Mouse (Mus musculus): ENCODE results near the gene Rin1. TPM values are rescaled to one million over a fixed set of nuclear protein-coding genes. Genes with fewer than 3 reads are reported as not detected.

Gene Rin1
- total and polyA plus RNA-seq, 2 experiments: 0.09 to 0.78 TPM

DNA sequence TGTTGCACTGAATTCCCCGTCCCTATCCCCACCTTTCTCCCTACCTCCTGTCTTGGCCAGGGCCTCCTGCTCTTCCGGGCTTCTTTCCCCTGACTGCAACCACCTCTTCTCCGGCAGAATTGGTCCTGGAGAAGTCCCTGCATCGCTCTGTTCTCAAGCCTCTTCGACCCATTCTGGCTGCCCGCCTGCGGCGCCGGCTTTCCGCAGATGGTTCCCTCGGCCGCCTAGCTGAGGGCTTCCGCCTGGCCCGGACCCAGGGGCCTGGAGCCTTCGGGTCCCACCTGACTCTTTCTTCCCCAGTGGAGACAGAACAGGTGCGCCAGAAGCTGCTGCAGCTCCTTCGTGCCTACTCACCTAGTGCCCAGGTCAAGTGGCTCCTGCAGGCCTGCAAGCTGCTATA lies 2.6 kb downstream of the Rin1 start:
- no peak overlapping the region for H3K4me3 ChIP-seq (ENCODE audit: insufficient read depth, low read depth, low read length)
- no peaks in the 10 kb centered on the region for H3K79me2 ChIP-seq (ENCODE audit: control insufficient read depth, insufficient read depth, low read length)

DNA sequence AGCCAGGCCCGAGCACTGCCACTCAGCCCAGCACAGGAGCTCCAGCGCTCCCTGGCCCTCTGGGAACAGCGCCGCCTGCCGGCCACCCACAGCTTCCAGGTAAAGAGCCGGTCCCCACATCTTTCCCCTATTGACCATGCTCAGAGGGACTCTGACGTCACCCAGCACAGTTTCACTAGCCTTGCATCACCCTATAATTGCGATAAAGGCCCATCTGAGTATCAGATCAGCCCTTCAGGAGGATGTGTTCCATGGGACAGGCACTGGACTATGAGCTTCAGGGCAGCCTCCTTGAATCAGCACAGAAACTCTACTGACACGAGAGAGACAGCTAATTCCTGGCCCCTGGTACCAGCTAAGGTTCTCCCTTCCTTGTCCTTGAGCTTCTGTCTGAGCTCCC lies 3.6 kb downstream of the Rin1 start:
- no peak overlapping the region for H3K4me3 ChIP-seq (ENCODE audit: insufficient read depth, low read depth, low read length)
- no peaks in the 10 kb centered on the region for H3K4me1 ChIP-seq (ENCODE audit: control insufficient read depth, insufficient read depth, low read length)
- H3K79me2 ChIP-seq (ENCODE audit: control insufficient read depth, insufficient read depth, low read length): no peaks in the 10 kb centered on the region
- H3K36me3 ChIP-seq (ENCODE audit: control insufficient read depth, insufficient read depth, low read length): no peaks in the 10 kb centered on the region
- no peak overlapping the region for H3K27ac ChIP-seq (replicated peaks; ENCODE audit: insufficient read depth, low read depth, low read length)
- H3K27me3 ChIP-seq (ENCODE audit: control insufficient read depth, insufficient read depth, low read length): no peaks in the 10 kb centered on the region
- DNase-seq (ENCODE audit: extremely low read depth, low read depth, low spot score): peak; percentile 16
- 18% methylated on average over 9 of the region's 9 CpGs for WGBS
- TF ChIP-seq CTCF (IDR thresholded peaks at IDR 0.05; ENCODE audit: low read depth, low read length) (peak; percentile 85), POLR2A (IDR thresholded peaks at IDR 0.05; ENCODE audit: extremely low read depth, insufficient read depth, low read length) (no peak)
- no peak overlapping the region for H3K9ac ChIP-seq (ENCODE audit: low read depth, low read length)

More for the DNA sequence above, 2.6 kb downstream of the Rin1 start:
- 85% methylated on average over 17 of the region's 17 CpGs for WGBS
- DNase-seq (ENCODE audit: extremely low read depth, low read depth, low spot score): no peak
- H3K4me1 ChIP-seq (ENCODE audit: control insufficient read depth, insufficient read depth, low read length): no peaks in the 10 kb centered on the region
- no peak for TF ChIP-seq CTCF (IDR thresholded peaks at IDR 0.05; ENCODE audit: low read depth, low read length)
- no peak for TF ChIP-seq POLR2A (IDR thresholded peaks at IDR 0.05; ENCODE audit: extremely low read depth, insufficient read depth, low read length)
- H3K27me3 ChIP-seq (ENCODE audit: control insufficient read depth, insufficient read depth, low read length): no peaks in the 10 kb centered on the region
- H3K27ac ChIP-seq (replicated peaks; ENCODE audit: insufficient read depth, low read depth, low read length): no peak overlapping the region
- H3K36me3 ChIP-seq (ENCODE audit: control insufficient read depth, insufficient read depth, low read length): no peaks in the 10 kb centered on the region
- H3K9ac ChIP-seq (ENCODE audit: low read depth, low read length): no peak overlapping the region

DNA sequence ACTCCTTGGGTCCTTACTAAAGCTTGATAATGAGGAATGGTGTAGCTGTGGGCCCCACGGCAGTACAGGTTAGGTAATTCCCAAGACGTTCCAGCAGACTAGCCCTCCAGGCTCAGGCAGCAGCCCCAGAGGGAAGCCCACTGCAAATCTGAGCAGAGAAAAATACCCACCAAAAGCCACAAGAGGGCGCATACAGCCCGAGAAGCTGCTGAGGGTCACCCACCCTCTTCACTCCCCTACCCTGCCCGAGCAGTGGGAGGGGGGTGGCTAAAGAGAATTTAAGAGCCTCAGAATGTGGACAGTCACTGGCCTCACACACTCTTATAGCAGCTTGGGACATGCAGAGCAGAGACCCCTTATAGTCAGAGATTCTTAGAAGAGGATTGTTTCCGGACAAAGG lies 6.0 kb downstream of the Rin1 start:
- DNase-seq (ENCODE audit: extremely low read depth, low read depth, low spot score): no peak
- H3K27me3 ChIP-seq (ENCODE audit: control insufficient read depth, insufficient read depth, low read length): no peaks in the 10 kb centered on the region
- TF ChIP-seq POLR2A (IDR thresholded peaks at IDR 0.05; ENCODE audit: extremely low read depth, insufficient read depth, low read length): no peak
- peak; percentile 68 for TF ChIP-seq CTCF (IDR thresholded peaks at IDR 0.05; ENCODE audit: low read depth, low read length)

DNA sequence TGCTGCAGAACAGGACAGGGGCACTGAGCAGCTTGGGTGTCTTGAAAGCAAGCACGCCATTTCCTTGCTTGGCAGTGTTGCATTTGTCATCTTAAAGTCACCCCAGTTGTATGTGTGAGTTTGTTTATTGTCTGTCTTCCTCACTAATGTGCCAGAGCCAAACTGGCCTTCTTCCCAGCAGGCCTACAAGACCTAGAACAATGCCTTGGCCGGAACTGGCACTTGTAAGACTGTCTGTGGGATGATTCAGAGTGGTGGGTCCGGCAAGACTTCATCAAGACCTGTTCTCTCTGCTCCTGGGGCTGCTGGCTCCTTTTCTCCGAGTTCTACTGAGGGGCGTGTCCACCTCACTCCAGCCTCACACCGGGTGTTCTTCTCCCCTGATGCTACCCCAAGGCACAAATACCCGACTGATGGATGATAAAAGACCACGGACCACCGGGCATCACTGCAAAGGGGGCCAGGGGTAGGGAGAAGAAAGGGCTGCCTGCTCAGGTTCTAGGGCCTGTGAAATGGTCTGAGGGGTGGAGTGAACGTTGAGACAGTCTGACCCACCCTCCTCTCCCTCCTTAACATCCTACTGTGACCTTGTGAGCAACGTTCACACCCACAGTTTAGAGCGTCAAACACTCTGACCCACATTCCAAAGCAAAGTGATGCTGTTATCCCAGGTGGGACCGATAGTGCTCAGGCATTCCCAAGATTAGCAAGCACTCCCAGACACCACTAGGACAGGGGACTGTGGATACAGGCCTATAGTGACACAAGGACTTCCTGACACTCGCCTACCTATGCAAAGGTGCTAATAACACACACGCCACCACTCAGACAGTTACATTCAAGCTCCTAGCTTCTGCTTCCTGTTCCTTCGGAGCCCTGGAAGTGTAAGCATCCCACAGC lies 7.8 kb downstream of the Rin1 start:
- Histone ChIP-seq H3K4me1 (ENCODE audit: control insufficient read depth, insufficient read depth, low read length) (no peaks in the 10 kb centered on the region), H3K9ac (ENCODE audit: low read depth, low read length) (no peak overlapping the region), H3K79me2 (ENCODE audit: control insufficient read depth, insufficient read depth, low read length) (no peaks in the 10 kb centered on the region), H3K27ac (replicated peaks; ENCODE audit: insufficient read depth, low read depth, low read length) (no peak overlapping the region), H3K4me3 (ENCODE audit: insufficient read depth, low read depth, low read length) (no peak overlapping the region), H3K36me3 (ENCODE audit: control insufficient read depth, insufficient read depth, low read length) (no peaks in the 10 kb centered on the region), H3K27me3 (ENCODE audit: control insufficient read depth, insufficient read depth, low read length) (no peaks in the 10 kb centered on the region)
- 46% methylated on average over 16 of the region's 16 CpGs for WGBS
- no peak for TF ChIP-seq CTCF (IDR thresholded peaks at IDR 0.05; ENCODE audit: low read depth, low read length)
- TF ChIP-seq POLR2A (IDR thresholded peaks at IDR 0.05; ENCODE audit: extremely low read depth, insufficient read depth, low read length): no peak
- no peak for DNase-seq (ENCODE audit: extremely low read depth, low read depth, low spot score)

More for the DNA sequence above, 6.0 kb downstream of the Rin1 start:
- Histone ChIP-seq H3K4me1 (ENCODE audit: control insufficient read depth, insufficient read depth, low read length) (no peaks in the 10 kb centered on the region), H3K79me2 (ENCODE audit: control insufficient read depth, insufficient read depth, low read length) (no peaks in the 10 kb centered on the region), H3K4me3 (ENCODE audit: insufficient read depth, low read depth, low read length) (no peak overlapping the region), H3K36me3 (ENCODE audit: control insufficient read depth, insufficient read depth, low read length) (no peaks in the 10 kb centered on the region), H3K9ac (ENCODE audit: low read depth, low read length) (no peak overlapping the region), H3K27ac (replicated peaks; ENCODE audit: insufficient read depth, low read depth, low read length) (no peak overlapping the region)
- WGBS: 20% methylated on average over 6 of the region's 6 CpGs

DNA sequence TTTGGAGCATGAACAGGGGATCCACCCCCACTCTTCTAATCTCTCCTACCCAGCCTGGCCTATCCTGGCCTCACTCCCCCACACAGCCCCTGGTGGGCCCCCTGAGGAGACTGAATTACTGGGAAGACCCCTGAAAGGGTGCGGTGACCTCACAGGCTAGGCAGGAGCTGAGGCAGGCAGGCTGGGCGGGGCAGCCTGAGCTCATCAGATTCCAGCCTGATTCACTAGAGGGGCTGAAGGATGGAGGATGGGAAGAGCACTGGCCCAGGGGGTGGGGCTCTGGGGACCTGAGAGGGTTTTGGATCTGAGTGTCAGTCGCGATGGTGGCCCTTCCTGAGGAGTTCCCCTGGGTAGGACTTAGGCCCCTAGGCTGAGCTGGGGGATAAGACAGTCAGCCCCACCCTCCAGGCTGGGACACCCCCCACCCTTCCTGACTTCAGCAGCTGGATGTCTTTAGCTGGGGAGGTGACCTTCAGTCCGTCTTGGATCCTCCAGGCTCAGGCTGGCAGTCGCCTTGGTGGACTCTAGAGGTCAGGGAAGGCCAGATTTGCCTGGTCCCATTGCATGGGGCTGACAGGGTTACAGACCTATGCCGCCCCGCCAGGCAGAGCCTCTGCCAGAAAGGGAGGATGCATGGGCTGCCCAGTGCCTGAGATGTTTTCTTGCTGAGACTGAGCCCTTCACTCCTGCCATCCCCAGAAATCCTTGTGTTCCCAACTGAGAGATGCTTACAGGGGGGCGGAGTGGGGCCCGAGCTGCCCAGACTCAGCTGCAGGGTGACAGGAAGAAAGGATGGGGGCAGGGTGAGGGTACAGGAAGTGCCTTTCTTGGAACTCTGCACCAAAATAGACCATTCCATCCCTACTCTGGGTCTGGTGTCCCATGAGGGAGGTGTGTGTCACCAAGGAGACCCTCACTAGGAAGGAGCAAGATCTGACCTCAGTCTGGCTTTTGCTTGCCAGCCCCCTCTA lies 8.8 kb downstream of the Rin1 start:
- H3K27ac ChIP-seq (replicated peaks; ENCODE audit: insufficient read depth, low read depth, low read length): no peak overlapping the region; the same call in 1 of the 2 replicates

More for the DNA sequence above, 8.8 kb downstream of the Rin1 start:
- Histone ChIP-seq H3K36me3 (ENCODE audit: control insufficient read depth, insufficient read depth, low read length) (no peaks in the 10 kb centered on the region), H3K79me2 (ENCODE audit: control insufficient read depth, insufficient read depth, low read length) (no peaks in the 10 kb centered on the region), H3K9ac (ENCODE audit: low read depth, low read length) (no peak overlapping the region), H3K4me3 (ENCODE audit: insufficient read depth, low read depth, low read length) (no peak overlapping the region), H3K27me3 (ENCODE audit: control insufficient read depth, insufficient read depth, low read length) (no peaks in the 10 kb centered on the region), H3K4me1 (ENCODE audit: control insufficient read depth, insufficient read depth, low read length) (no peaks in the 10 kb centered on the region)
- DNase-seq (ENCODE audit: extremely low read depth, low read depth, low spot score): no peak
- 28% methylated on average over 10 of the region's 10 CpGs for WGBS
- TF ChIP-seq CTCF (IDR thresholded peaks at IDR 0.05; ENCODE audit: low read depth, low read length) (no peak), POLR2A (IDR thresholded peaks at IDR 0.05; ENCODE audit: extremely low read depth, insufficient read depth, low read length) (no peak)
